Mouse (Mus musculus) cerebellum, postnatal 10 days (tissue): ENCODE data around the gene Zfp286.
A peak's percentile ranks its signal among the peaks of the same experiment; 100 is the strongest.
"Not testable (repeated sequence)": the region's sequence is repeated elsewhere in the genome, so short reads cannot be mapped to it uniquely, and the experiment has no call there.

Experiments
- DNase-seq, 2 experiments: peaks; one replicate each; pipeline ENCODE4 v3.0.0; 2021; ENCODE audit warnings: mixed read lengths in 2 of 2

Gene Zfp286

GRCm38 (mm10) chr11:62776510-62776909, 12.8 kb downstream of the Zfp286 start:
- DNase-seq = no peak

DNA sequence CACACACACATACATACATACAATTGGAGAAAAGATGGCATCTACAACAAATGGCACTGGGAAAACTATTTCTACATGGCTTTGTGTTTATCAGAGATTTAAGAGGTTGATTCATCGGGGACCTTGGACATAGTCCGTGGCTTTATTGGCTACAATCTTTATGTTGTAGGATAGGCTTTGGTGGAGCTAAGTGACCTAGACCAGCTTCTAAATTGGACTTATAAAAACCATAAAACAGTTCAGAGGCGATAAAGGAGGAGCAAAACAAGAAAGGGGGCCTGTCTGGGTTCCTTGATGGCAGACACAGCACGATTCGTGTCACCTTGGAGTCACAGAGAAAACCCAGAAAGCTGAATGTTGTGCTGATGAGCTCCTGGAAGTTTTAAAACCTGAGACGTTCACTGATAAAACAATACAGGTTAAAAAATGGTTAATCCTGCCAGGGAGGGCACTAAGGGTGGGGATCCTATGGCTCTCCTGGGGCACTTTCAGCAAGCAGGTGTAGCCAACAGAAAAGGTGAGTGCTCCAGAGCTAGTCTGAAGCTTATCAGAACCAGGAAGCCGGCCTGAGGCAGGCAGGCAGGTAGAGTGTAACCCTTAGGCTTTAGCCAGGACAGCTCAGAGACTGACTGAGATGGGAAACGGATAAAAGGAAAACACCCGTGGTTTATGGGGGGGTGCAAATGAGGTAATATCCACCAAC, 28.4 kb downstream of the Zfp286 start:
- DNase-seq = no peak

DNA sequence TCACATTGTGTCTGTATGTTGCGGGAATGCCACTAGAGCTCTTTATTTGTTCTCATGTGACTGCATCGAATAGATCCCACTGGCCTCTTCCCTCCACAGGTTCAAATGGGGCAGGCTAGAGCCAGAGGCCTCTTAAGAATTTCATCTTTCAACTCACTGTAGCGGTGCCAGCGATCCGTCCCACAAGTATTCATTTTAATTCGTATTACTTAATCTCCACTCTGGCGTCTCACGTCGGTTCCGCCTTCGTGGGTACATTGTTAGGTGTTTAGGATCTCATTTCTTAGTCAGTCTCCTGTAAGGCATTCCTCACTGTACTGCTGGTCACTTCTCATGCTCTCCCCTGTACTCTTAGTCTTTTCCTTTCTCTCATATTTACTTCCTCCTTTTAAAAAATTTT, 30.8 kb downstream of the Zfp286 start:
- DNase-seq = no peak

DNA sequence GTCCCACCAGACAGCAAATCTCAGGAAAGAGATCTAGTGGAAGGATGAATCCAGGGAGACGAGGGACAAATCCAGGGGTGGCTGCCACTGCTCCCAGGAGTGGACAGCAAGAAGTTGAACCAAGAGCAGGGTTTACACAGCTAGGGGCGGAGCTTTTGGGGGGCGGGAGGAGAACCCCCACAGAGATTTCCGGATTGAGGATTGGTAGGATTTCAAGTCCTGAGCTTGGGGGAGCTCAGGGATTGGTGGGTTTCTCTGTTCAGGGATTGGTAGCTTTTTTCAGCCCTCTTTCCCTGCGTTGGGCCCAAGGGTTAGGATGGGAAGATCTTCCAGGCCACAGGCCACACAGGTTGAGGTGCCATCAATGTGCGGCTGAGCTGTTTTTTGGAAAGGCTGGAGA, 31.4 kb downstream of the Zfp286 start:
- peak in 1 of 2 experiments; percentile 11 for DNase-seq

- DNase-seq = no peak
Measured at GRCm38 (mm10) chr11:62757143-62757507, 32.1 kb downstream of the Zfp286 start.

- DNase-seq = peak; percentile 99
Measured at GRCm38 (mm10) chr11:62756456-62757142, 32.7 kb downstream of the Zfp286 start.

- no peak for DNase-seq
Measured at GRCm38 (mm10) chr11:62752780-62753179, 36.5 kb downstream of the Zfp286 start, which contains the start of gene Gm10428. TSS of gene Gm10428 (plus strand) at chr11:62753100.

- DNase-seq = no peak
Measured at GRCm38 (mm10) chr11:62752191-62752590, 37.1 kb downstream of the Zfp286 start.

GRCm38 (mm10) chr11:62749445-62749844, 39.8 kb downstream of the Zfp286 start:
- not testable (repeated sequence) for DNase-seq

- no peak for DNase-seq
Measured at GRCm38 (mm10) chr11:62748062-62748461, 41.2 kb downstream of the Zfp286 start.

- DNase-seq = no peak
Measured at GRCm38 (mm10) chr11:62747227-62747626, 42.0 kb downstream of the Zfp286 start.

- DNase-seq = peak; percentile 81 to 82
Measured at GRCm38 (mm10) chr11:62746001-62746533, 43.2 kb downstream of the Zfp286 start.

- peak; percentile 85 to 89 for DNase-seq
Measured at GRCm38 (mm10) chr11:62744103-62744502, 45.2 kb downstream of the Zfp286 start.

DNA sequence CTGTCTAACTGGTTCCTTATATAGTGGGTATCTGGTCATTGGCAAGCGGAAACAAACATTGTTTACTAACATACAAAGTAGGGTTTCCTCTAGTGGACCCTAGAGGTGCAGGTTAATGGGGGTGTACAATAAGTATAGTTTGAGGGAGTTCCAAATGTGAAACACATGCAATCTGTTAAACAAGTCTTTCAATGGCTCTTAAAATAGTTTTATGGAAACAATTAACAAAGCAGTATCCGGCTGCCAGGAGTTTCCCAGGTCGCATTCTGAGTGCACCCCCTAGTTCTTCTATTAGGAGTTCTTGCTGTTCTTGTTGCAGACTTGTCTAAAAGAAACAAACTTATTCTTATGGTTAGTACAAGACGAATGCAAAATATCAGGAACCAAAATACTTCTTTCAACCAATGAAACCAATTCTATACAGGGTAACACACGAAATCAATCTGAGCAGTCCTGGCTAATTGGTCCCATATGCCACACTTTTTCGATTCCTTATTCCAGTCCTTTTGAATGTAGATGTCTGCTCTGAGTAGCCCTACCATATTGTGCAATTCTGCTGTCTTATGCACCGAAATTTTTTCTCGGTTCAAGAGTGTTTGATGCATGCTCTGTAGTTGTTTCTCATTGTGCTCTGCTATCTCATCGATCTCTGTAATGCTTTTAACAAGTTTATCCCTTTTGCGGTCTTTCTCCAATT, 46.9 kb downstream of the Zfp286 start:
- DNase-seq = no peak

DNA sequence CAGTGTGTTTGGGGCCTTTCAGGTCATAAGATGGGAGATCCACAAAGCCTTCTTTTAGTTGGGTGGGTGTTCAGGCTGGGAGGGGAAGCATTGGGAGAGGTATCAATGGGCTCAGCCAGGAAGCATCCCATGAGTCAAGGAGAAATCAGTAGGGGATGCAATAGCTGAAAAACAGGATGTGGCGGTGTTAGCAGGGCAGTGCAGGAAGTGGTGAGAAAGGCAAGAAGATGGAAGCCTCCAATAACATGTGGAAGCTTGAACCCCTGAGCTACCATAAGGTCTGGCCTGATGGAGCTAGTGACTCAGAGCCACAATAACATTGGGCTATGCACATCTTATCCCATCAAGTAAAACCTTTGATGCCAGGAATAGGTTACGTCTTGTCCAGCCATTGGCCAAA, 48.1 kb downstream of the Zfp286 start:
- no peak for DNase-seq

- DNase-seq = no peak
Measured at GRCm38 (mm10) chr11:62732665-62733064, 56.6 kb downstream of the Zfp286 start.

DNA sequence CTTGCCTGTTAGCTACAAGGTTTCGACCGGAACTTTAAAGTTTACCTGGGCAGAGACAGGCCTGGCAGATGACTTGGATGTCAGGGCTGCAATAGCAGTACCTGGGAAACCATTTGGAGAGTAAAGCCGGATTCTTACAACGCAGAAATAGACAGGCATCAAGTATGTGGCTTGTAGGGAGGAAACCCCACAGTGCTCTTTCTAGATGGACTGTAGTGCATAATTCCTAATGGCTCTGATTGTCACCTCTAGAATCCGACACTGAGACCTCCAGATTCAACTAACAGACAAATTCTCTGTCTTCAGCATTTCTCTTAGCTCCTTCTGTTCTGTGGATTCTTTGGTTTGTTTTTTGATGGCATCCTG, 57.3 kb downstream of the Zfp286 start:
- DNase-seq = no peak

DNA sequence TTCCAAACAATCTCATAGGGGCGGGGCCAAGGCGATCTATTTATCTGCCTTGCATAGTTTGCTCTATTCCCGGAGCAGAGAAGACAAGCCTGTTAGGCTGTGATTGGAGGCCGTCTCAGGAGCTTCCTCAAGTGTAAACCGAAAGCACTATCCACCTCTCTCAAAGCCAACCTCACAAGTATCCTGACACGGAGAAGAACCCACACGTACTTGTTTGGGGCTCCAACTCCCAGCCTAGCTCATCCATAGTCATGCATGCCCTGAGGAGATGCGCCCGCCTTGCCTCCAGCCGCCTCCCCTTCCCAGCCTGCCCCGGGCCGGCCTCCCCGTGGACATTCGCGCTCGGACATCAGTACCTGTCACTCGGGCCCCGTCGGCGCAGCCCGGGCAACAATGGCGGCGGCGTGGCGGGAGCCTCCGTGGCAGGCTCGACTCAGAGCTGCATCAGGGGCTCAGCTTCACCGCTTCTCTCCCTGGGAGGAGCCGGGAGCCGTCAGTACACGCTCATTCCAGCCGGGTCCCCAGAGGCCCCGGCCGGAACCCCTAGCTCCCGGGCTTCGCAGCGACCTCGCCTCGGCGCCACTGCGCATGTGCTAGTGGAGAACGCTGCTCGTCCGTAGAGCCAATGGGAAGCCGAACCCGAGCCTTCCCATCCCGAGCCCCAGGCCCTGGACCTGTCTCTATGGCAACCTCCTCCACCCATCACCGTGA, 57.8 kb downstream of the Zfp286 start, which contains the start of gene Zfp287:
Gene Zfp287, minus strand, starts transcription at position 595 of the 711 bp plus-strand sequence.
- DNase-seq = peak; percentile 95 to 97

DNA sequence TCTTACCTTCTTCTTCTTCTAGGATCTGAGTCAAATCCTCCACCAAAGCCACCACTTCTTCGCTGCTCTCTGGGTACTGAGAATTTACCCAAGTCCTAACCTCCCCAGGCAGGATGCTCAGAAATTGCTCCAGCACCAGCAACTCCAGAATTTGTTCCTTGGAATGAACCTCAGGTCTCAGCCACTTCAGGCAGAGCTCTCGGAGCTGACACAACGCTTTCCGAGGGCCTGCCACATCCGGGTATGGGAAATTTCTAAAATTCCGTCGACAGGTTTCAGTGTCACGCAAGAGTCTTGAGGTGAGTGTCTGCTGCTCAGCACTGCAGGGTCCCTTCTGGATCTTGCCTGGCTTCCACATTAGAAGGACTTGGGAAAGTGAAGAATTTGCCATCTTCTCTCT, 61.0 kb downstream of the Zfp286 start:
- DNase-seq = no peak

DNA sequence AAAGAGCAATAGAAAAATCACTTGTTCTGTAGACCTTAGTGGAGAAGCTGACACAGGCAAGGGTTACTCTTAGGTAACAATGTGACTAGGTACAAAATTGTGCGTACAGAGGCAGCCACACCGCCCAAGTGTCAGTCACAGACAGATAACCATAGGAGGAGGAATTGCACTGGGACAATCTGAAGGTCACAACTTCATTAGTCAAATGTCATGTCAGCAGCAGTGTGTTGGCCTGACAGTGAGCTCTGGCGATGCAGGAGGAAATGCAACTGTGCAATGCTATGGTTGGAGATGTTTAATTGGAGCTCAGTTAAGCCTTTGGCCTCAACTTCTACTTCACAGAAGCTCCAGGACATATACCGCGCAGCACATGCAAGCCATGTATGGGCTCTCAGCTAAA, 78.6 kb downstream of the Zfp286 start:
- no peak for DNase-seq

DNA sequence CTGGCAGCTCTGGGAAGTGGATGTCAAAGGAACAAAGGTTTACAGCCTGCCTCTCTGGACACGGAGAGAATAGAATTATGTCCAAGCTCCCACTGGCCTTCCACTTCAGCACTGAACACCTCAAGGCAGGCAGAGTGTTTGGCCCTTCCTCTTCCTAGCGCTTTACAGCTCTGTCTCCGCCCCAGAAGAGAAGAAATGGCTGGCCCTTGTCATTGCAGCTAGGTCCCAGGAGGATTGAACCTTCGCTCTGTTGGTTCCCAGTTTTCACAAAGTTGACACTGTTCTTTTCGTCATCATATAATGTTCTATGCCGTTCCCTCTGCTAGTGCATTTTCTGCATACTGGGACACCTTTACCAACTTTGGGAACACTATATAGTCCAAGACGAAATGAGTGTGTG, 81.0 kb downstream of the Zfp286 start:
- DNase-seq = no peak

DNA sequence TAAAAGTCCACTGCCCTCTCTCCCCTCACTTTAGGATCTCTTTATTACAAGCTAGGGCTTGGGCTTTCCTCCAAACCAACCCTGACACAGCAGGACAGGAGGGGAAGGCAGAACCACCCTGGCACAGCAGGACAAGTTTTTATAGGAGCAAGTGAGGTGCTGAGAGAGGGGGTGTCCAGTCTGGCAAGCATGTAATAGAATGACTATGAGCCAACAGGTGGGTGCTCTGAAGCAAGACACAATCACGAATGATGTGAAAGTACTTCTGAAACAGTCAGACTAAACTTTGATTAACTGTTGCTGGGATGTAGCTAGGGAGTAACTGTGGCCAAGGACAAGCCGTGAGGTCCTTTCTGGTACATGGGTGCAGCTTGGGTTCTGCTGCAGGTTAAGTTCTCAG, 83.1 kb downstream of the Zfp286 start:
- DNase-seq = no peak
